Mouse (Mus musculus): ENCODE data around the gene Ear2.
"Not testable (repeated sequence)": the region's sequence is repeated elsewhere in the genome, so short reads cannot be mapped to it uniquely, and the experiment has no call there.

DNA sequence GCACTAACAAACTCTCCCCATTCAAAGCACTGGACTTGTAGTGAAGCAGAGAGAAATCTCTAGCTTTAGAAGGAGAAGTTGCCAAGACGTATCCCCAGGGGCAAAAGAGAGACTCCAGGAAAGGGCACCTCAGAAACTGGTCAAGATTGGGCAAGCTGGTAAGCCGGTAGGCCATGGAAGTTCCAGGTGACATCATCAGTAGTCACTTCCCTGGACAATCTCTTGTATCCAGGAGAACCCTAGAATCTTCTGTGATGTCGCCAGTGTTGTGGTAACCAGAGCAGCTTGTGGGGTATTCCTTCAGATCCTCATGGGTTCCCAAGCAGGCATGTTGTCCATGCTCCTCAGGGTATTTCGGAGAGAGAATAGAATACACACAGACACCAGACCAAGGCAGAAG lies 21.1 kb downstream of the Ear2 start, which contains the start of gene Gm3327:
- TF ChIP-seq CTCF (IDR thresholded peaks at IDR 0.05; ENCODE audit: low read depth); EP300 (optimal IDR thresholded peaks at IDR 0.05): not testable (repeated sequence)

Data from stomach, postnatal 0 days (tissue).